Mouse (Mus musculus): Measurements from ENCODE around the gene C1qtnf9. TPM values are rescaled to one million over a fixed set of nuclear protein-coding genes. Genes with fewer than 3 reads are reported as not detected.

C1qtnf9 gene
- polyA plus RNA-seq, 1 experiment from 2014 or later = 0.45 TPM

DNA sequence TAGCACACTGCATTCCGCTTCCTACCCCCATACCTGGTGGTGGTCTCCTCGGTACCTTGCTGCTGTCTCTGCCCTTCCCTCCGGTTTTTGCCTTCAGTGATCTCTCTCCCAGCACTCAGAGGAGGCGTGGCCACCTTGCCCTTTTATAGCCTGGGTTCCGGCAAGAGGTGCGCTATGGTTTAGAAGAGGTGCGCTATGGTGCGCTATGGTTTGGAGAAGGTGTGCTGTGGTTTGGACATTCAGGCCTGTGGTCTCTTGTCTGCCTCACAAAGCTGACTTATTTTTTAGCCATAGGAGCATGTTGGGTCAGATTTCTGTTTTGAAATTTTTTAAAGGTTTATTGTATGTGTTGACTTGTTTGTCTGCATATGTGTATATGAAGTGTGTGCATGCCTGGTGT lies 41.9 kb downstream of the C1qtnf9 start:
- ATAC-seq (ENCODE audit: insufficient number of reproducible peaks, insufficient read depth, low FRiP score, low TSS enrichment, low read depth) = no peak
- 91% methylated on average over 8 of the region's 8 CpGs for WGBS
- no peaks in the 10 kb centered on the region for H3K27me3 ChIP-seq
- no peak overlapping the region for H3K9ac ChIP-seq (replicated peaks)
- H3K27ac ChIP-seq = no peak overlapping the region
- no peak overlapping the region for H3K4me3 ChIP-seq (replicated peaks)
- no peaks in the 10 kb centered on the region for H3K9me3 ChIP-seq
- H3K36me3 ChIP-seq = peaks cover 47% of the 10 kb centered on the region
- no peak overlapping the region for H3K4me2 ChIP-seq
- H3K4me1 ChIP-seq (replicated peaks) = 0 out of 2 replicates have a peak, but pooled peaks cover 12% of the 10 kb centered on the region

GRCm38 (mm10) chr14:60811547-60811946 lies 43.6 kb downstream of the C1qtnf9 start:
- Histone ChIP-seq H3K36me3 (peaks cover 55% of the 10 kb centered on the region), H3K4me2 (no peak overlapping the region), H3K27me3 (no peaks in the 10 kb centered on the region), H3K9ac (replicated peaks) (no peak overlapping the region), H3K27ac (no peak overlapping the region), H3K4me3 (replicated peaks) (no peak overlapping the region), H3K4me1 (replicated peaks) (0 out of 2 replicates have a peak, but pooled peaks cover 9% of the 10 kb centered on the region), H3K9me3 (no peaks in the 10 kb centered on the region)
- no peak for ATAC-seq (ENCODE audit: insufficient number of reproducible peaks, insufficient read depth, low FRiP score, low TSS enrichment, low read depth)
- 86% methylated on average over 4 of the region's 4 CpGs for WGBS

DNA sequence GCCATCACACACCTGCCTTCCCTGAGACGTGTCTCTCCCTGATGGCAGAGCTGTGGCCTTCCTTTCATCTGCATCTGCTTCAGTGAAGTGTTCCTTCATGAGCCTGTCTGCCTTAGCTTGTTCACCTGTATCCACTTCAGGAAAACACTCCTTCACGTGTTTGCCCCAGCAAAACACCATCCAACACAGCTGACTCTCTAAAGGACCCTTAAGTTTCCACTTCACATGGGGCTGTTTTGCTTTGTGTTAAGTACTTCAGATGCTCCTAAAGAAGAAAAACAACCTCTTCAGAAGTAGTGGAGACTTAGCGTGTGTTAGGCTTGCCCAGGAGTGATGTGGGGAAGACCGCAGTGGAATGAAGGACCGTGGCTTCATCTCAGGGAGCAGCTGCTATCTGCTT lies 47.2 kb downstream of the C1qtnf9 start:
- H3K27ac ChIP-seq = no peak overlapping the region
- peaks cover 47% of the 10 kb centered on the region for H3K36me3 ChIP-seq
- no peaks in the 10 kb centered on the region for H3K9me3 ChIP-seq
- no peak overlapping the region for H3K4me3 ChIP-seq (replicated peaks)
- 92% methylated on average over 5 of the region's 5 CpGs for WGBS
- H3K4me1 ChIP-seq (replicated peaks) = no peaks in the 10 kb centered on the region
- ATAC-seq (ENCODE audit: insufficient number of reproducible peaks, insufficient read depth, low FRiP score, low TSS enrichment, low read depth) = no peak
- H3K9ac ChIP-seq (replicated peaks) = no peak overlapping the region
- no peaks in the 10 kb centered on the region for H3K27me3 ChIP-seq
- no peak overlapping the region for H3K4me2 ChIP-seq

- no peak overlapping the region for H3K4me3 ChIP-seq (replicated peaks)
- H3K4me2 ChIP-seq = no peak overlapping the region
- no peaks in the 10 kb centered on the region for H3K9me3 ChIP-seq
- no peaks in the 10 kb centered on the region for H3K27me3 ChIP-seq
- WGBS = 81% methylated on average over 5 of the region's 5 CpGs
- no peak for ATAC-seq (ENCODE audit: insufficient number of reproducible peaks, insufficient read depth, low FRiP score, low TSS enrichment, low read depth)
- H3K27ac ChIP-seq = no peak overlapping the region
- peaks cover 27% of the 10 kb centered on the region for H3K36me3 ChIP-seq
- H3K4me1 ChIP-seq (replicated peaks) = no peaks in the 10 kb centered on the region
- H3K9ac ChIP-seq (replicated peaks) = no peak overlapping the region
These were observed 50.1 kb downstream of the C1qtnf9 start for GRCm38 (mm10) chr14:60818045-60818444.

GRCm38 (mm10) chr14:60830096-60830495 lies 62.2 kb downstream of the C1qtnf9 start:
- H3K4me3 ChIP-seq (replicated peaks) = no peak overlapping the region
- H3K4me2 ChIP-seq = no peak overlapping the region
- no peak overlapping the region for H3K9ac ChIP-seq (replicated peaks)
- 87% methylated on average over 2 of the region's 2 CpGs for WGBS
- H3K27me3 ChIP-seq = no peaks in the 10 kb centered on the region
- H3K9me3 ChIP-seq = peaks cover 11% of the 10 kb centered on the region
- H3K36me3 ChIP-seq = peaks cover 44% of the 10 kb centered on the region
- no peak overlapping the region for H3K27ac ChIP-seq
- ATAC-seq (ENCODE audit: insufficient number of reproducible peaks, insufficient read depth, low FRiP score, low TSS enrichment, low read depth) = no peak
- H3K4me1 ChIP-seq (replicated peaks) = no peaks in the 10 kb centered on the region

Other genes starting within 250 kb of the C1qtnf9 start
- 10.5 and 14.2 TPM in 2 replicates for gene Spata13, start 134.1 kb upstream of the C1qtnf9 start, polyA plus RNA-seq (2016; fragmentation: Nextera tagmentation; extraction: Ambion mirVana)
- 23.7 and 24.3 TPM in 2 replicates for gene Mipep, start 16.4 kb downstream of the C1qtnf9 start, polyA plus RNA-seq (2016; fragmentation: Nextera tagmentation; extraction: Ambion mirVana)

All from limb, embryonic 12.5 days (tissue).